Mouse (Mus musculus) spleen, postnatal 14 days (tissue): Measurements from ENCODE around the gene Fbxw2.
A peak's percentile ranks its signal among the peaks of the same experiment; 100 is the strongest.
"Not testable (repeated sequence)": the region's sequence is repeated elsewhere in the genome, so short reads cannot be mapped to it uniquely, and the experiment has no call there.

Experiments used
- DNase-seq, 2 experiments: peaks; one replicate each; pipeline ENCODE4 v3.0.0; 2021 to 2022; ENCODE audit warnings: low spot score in 2 of 2

Fbxw2 gene

GRCm38 (mm10) chr2:34812706-34813105 lies 13.4 kb downstream of the Fbxw2 start:
- DNase-seq, result no peak

- no peak for DNase-seq
Measured at GRCm38 (mm10) chr2:34810775-34811174, 15.3 kb downstream of the Fbxw2 start.

- no peak for DNase-seq
Measured at GRCm38 (mm10) chr2:34809568-34809967, 16.5 kb downstream of the Fbxw2 start.

GRCm38 (mm10) chr2:34808057-34808456 lies 18.1 kb downstream of the Fbxw2 start:
- DNase-seq, result no peak

GRCm38 (mm10) chr2:34805364-34805950 lies 20.7 kb downstream of the Fbxw2 start:
- no peak for DNase-seq

GRCm38 (mm10) chr2:34804815-34805214 lies 21.3 kb downstream of the Fbxw2 start:
- no peak for DNase-seq

- no peak for DNase-seq
Measured at GRCm38 (mm10) chr2:34804172-34804571, 21.9 kb downstream of the Fbxw2 start.

- no peak for DNase-seq
Measured at GRCm38 (mm10) chr2:34803746-34804145, 22.4 kb downstream of the Fbxw2 start.

- not testable (repeated sequence) for DNase-seq
Measured at GRCm38 (mm10) chr2:34802565-34803245, 23.4 kb downstream of the Fbxw2 start.

- DNase-seq, result peak; percentile 91 to 93
Measured at GRCm38 (mm10) chr2:34801516-34802482, 24.3 kb downstream of the Fbxw2 start.

- no peak for DNase-seq
Measured at GRCm38 (mm10) chr2:34800371-34800770, 25.7 kb downstream of the Fbxw2 start.

- peak; percentile 74 to 78 for DNase-seq
Measured at GRCm38 (mm10) chr2:34799357-34800256, 26.5 kb downstream of the Fbxw2 start, which contains the start of gene Rabepk. TSS of gene Rabepk (minus strand) at chr2:34799912.

GRCm38 (mm10) chr2:34795426-34795825 lies 30.7 kb downstream of the Fbxw2 start:
- no peak for DNase-seq

GRCm38 (mm10) chr2:34794511-34794910 lies 31.6 kb downstream of the Fbxw2 start:
- DNase-seq, result no peak

GRCm38 (mm10) chr2:34792543-34792942 lies 33.6 kb downstream of the Fbxw2 start:
- not testable (repeated sequence) for DNase-seq

- peak in 1 of 2 experiments; percentile 31 for DNase-seq
Measured at GRCm38 (mm10) chr2:34790282-34790681, 35.8 kb downstream of the Fbxw2 start.

- peak; percentile 49 to 64 for DNase-seq
Measured at GRCm38 (mm10) chr2:34784085-34784484, 42.0 kb downstream of the Fbxw2 start.

- peak; percentile 46 to 55 for DNase-seq
Measured at GRCm38 (mm10) chr2:34783064-34784020, 42.8 kb downstream of the Fbxw2 start.

GRCm38 (mm10) chr2:34777237-34777868 lies 48.8 kb downstream of the Fbxw2 start:
- DNase-seq, result no peak
